Mouse (Mus musculus): ENCODE results near the gene Mrps11. TPM values are rescaled to one million over a fixed set of nuclear protein-coding genes. Genes with fewer than 3 reads are reported as not detected.

Mrps11 gene
- total and polyA plus RNA-seq, 3 experiments: 68.3 to 94.6 (median 75.1) TPM

GRCm38 (mm10) chr7:78799730-78800496, 17.0 kb downstream of the Mrps11 start:
- dilution Hi-C loops (cut with MboI; ENCODE audit: extremely low pct_ligation_motif_present, extremely low pct_unique_long_range_greater_than_20kb, low sequenced_read_pairs) (no loop called here), in situ Hi-C loops (cut with MboI; ENCODE audit: low pct_ligation_motif_present, low pct_unique_long_range_greater_than_20kb, low sequenced_read_pairs) (loop anchor here (25.0 kb wide), 1 partner anchor 287 kb away; no protein-coding TSS in a partner anchor)
- TF ChIP-seq SMC3 (IDR thresholded peaks at IDR 0.05; ENCODE audit: low read depth, low read length): no peak
- TF ChIP-seq CTCF (conservative IDR thresholded peaks at IDR 0.05 in 1 of 2, IDR thresholded peaks at IDR 0.05 in 1 of 2; ENCODE audit: low read depth in 2 of 2, low read length in 2 of 2): no peak
- TF ChIP-seq KAT2A (IDR thresholded peaks at IDR 0.05; ENCODE audit: insufficient replicate concordance, low read length): no peak
- no peak for TF ChIP-seq MAFK (IDR thresholded peaks at IDR 0.05; ENCODE audit: insufficient replicate concordance, low read length)
- no peak for TF ChIP-seq ETS1 (conservative IDR thresholded peaks at IDR 0.05; ENCODE audit: low read depth, low read length)
- TF ChIP-seq MXI1 (IDR thresholded peaks at IDR 0.05; ENCODE audit: low read depth, low read length): no peak
- H3K4me3 ChIP-seq (replicated peaks in 1 of 3; ENCODE audit: low read depth in 2 of 3, low read length in 2 of 3, poor library complexity in 1 of 3): no peak overlapping the region
- DNase-seq (ENCODE audit: extremely low read depth): no peak
- peaks cover 0 to 1% of the 10 kb centered on the region in 2 experiments for H3K36me3 ChIP-seq (replicated peaks in 1 of 2; ENCODE audit: control insufficient read depth in 1 of 2, insufficient read depth in 1 of 2, low read length in 1 of 2)
- H3K9me3 ChIP-seq (replicated peaks; ENCODE audit: low read length): no peaks in the 10 kb centered on the region
- H3K79me2 ChIP-seq (replicated peaks; ENCODE audit: control insufficient read depth, extremely low read depth, insufficient read depth, poor library complexity, severe bottlenecking): no peaks in the 10 kb centered on the region
- H3K9ac ChIP-seq (ENCODE audit: insufficient read depth, low read depth): no peak overlapping the region
- H3K4me1 ChIP-seq (ENCODE audit: control insufficient read depth in 1 of 2, insufficient read depth in 2 of 2): peaks cover 8 to 10% of the 10 kb centered on the region in 2 experiments; a peak in 2 of 4 replicates
- H3K4me2 ChIP-seq (ENCODE audit: insufficient read depth, low read depth, poor library complexity, severe bottlenecking): no peak overlapping the region
- no peak overlapping the region for H3K27ac ChIP-seq (ENCODE audit: insufficient read depth, low read depth)
- H3K27me3 ChIP-seq (replicated peaks): no peaks in the 10 kb centered on the region

- no peak overlapping the region for H3K9ac ChIP-seq (ENCODE audit: insufficient read depth, low read depth)
- H3K4me3 ChIP-seq (replicated peaks in 1 of 3; ENCODE audit: low read depth in 2 of 3, low read length in 2 of 3, poor library complexity in 1 of 3): no peak overlapping the region
- DNase-seq (ENCODE audit: extremely low read depth): peak; percentile 58
- in situ Hi-C loops (cut with MboI; ENCODE audit: low pct_ligation_motif_present, low pct_unique_long_range_greater_than_20kb, low sequenced_read_pairs): no loop called here
- peaks cover 8 to 10% of the 10 kb centered on the region in 2 experiments; a peak in 2 of 4 replicates for H3K4me1 ChIP-seq (ENCODE audit: control insufficient read depth in 1 of 2, insufficient read depth in 2 of 2)
- dilution Hi-C loops (cut with MboI; ENCODE audit: extremely low pct_ligation_motif_present, extremely low pct_unique_long_range_greater_than_20kb, low sequenced_read_pairs): no loop called here
- no peak overlapping the region for H3K27ac ChIP-seq (ENCODE audit: insufficient read depth, low read depth)
- peak; percentile 26; the same call in 1 of the 2 replicates for TF ChIP-seq IRF4 (IDR thresholded peaks at IDR 0.05; ENCODE audit: low read depth, low read length)
- TF ChIP-seq MEF2A (IDR thresholded peaks at IDR 0.05; ENCODE audit: borderline replicate concordance, low read depth, low read length): no peak
- TF ChIP-seq BHLHE40 (IDR thresholded peaks at IDR 0.05; ENCODE audit: low read depth, low read length): 0 out of 2 replicates have a peak, but pooled peaks have one; percentile 23
- no peak for TF ChIP-seq GABPA (IDR thresholded peaks at IDR 0.05; ENCODE audit: insufficient replicate concordance, low read depth, low read length)
- TF ChIP-seq CHD2 (IDR thresholded peaks at IDR 0.05; ENCODE audit: low read length): peak; percentile 90
- TF ChIP-seq CTCF (conservative IDR thresholded peaks at IDR 0.05 in 1 of 2, IDR thresholded peaks at IDR 0.05 in 1 of 2; ENCODE audit: low read depth in 2 of 2, low read length in 2 of 2): peak in 1 of 2 experiments; percentile 53; a peak in 2 of 4 replicates
- TF ChIP-seq NELFE (IDR thresholded peaks at IDR 0.05; ENCODE audit: low read depth, low read length): no peak
- TF ChIP-seq JUND (conservative IDR thresholded peaks at IDR 0.05; ENCODE audit: low read depth, low read length): no peak
- TF ChIP-seq ZMIZ1 (IDR thresholded peaks at IDR 0.05; ENCODE audit: low read depth, low read length): no peak
- no peak for TF ChIP-seq ZKSCAN1 (IDR thresholded peaks at IDR 0.05; ENCODE audit: borderline replicate concordance, low read depth, low read length)
- no peak; the same call in 1 of the 2 replicates for TF ChIP-seq RAD21 (IDR thresholded peaks at IDR 0.05; ENCODE audit: low read depth, low read length)
- 0 out of 2 replicates have a peak, but pooled peaks have one; percentile 9 for TF ChIP-seq JUN (IDR thresholded peaks at IDR 0.05; ENCODE audit: insufficient read depth, low read depth, low read length)
- 0 out of 2 replicates have a peak, but pooled peaks have one; percentile 22 for TF ChIP-seq MAZ (IDR thresholded peaks at IDR 0.05; ENCODE audit: low read depth, low read length)
- TF ChIP-seq HCFC1 (IDR thresholded peaks at IDR 0.05; ENCODE audit: low read depth, low read length): 0 out of 2 replicates have a peak, but pooled peaks have one; percentile 12
- 0 out of 2 replicates have a peak, but pooled peaks have one; percentile 16 for TF ChIP-seq ETS1 (conservative IDR thresholded peaks at IDR 0.05; ENCODE audit: low read depth, low read length)
- TF ChIP-seq SMC3 (IDR thresholded peaks at IDR 0.05; ENCODE audit: low read depth, low read length): peak; percentile 34
- TF ChIP-seq ZNF384 (IDR thresholded peaks at IDR 0.05; ENCODE audit: low read depth, low read length): no peak
- TF ChIP-seq SIN3A (IDR thresholded peaks at IDR 0.05; ENCODE audit: low read length): no peak
- no peak for TF ChIP-seq ZC3H11A (IDR thresholded peaks at IDR 0.05; ENCODE audit: low read depth, low read length)
- TF ChIP-seq EP300 (IDR thresholded peaks at IDR 0.05; ENCODE audit: low read length): peak; percentile 29; the same call in 1 of the 2 replicates
- no peak overlapping the region for H3K4me2 ChIP-seq (ENCODE audit: insufficient read depth, low read depth, poor library complexity, severe bottlenecking)
- no peaks in the 10 kb centered on the region for H3K27me3 ChIP-seq (replicated peaks)
- no peaks in the 10 kb centered on the region for H3K79me2 ChIP-seq (replicated peaks; ENCODE audit: control insufficient read depth, extremely low read depth, insufficient read depth, poor library complexity, severe bottlenecking)
- H3K36me3 ChIP-seq (replicated peaks in 1 of 2; ENCODE audit: control insufficient read depth in 1 of 2, insufficient read depth in 1 of 2, low read length in 1 of 2): no peaks in the 10 kb centered on the region
- H3K9me3 ChIP-seq (replicated peaks; ENCODE audit: low read length): no peaks in the 10 kb centered on the region
Observed at GRCm38 (mm10) chr7:78803841-78804240, 20.9 kb downstream of the Mrps11 start.
